Mouse (Mus musculus) neutrophil, adult 83 days (primary cell): ENCODE results near the gene Trove2. TPM values are rescaled to one million over a fixed set of nuclear protein-coding genes. Genes with fewer than 3 reads are reported as not detected.

ENCODE experiments used
- total RNA-seq, 2 experiments: library from RNA; stranded (reverse); gene quantifications; one replicate each; pipeline ENCODE4 v1.2.4; 2023

Gene Trove2
- 1 to 10 TPM; 1.5 to 1.7 TPM for total RNA-seq

GRCm38 (mm10) chr1:143776446-143777411 is at the start of gene Trove2, which contains the start of gene Uchl5:
Gene Trove2 (minus strand): TSS chr1:143777068.
Gene Uchl5 (plus strand): TSS chr1:143777272.

GRCm38 (mm10) chr1:143716038-143716437 is 60.8 kb downstream of the Trove2 start, which contains the start of gene Glrx2:
Gene Glrx2 (plus strand): TSS chr1:143716338.

GRCm38 (mm10) chr1:143702741-143703262 is 74.1 kb downstream of the Trove2 start, which contains the start of gene Cdc73:
Gene Cdc73 (minus strand): TSS chr1:143702893.

Other genes starting within 250 kb of the Trove2 start
- gene B3galt2, start 136.4 kb downstream of the Trove2 start, total RNA-seq = not detected
- 10 to 100 TPM; 53.2 to 57.8 TPM for gene Cdc73, start 74.2 kb downstream of the Trove2 start, total RNA-seq
- 10 to 100 TPM; 27.0 to 32.6 TPM for gene Glrx2, start 60.7 kb downstream of the Trove2 start, total RNA-seq
- 10 to 100 TPM; 27.9 to 32.6 TPM for gene Uchl5, start 204 bp upstream of the Trove2 start, total RNA-seq
- gene Rgs2, start 227.1 kb upstream of the Trove2 start, total RNA-seq = 100 to 1,000 TPM; 621 to 717 TPM